Mouse (Mus musculus): ENCODE results near the gene Smarcb1. TPM values are rescaled to one million over a fixed set of nuclear protein-coding genes. Genes with fewer than 3 reads are reported as not detected.
"Not testable (repeated sequence)": the region's sequence is repeated elsewhere in the genome, so short reads cannot be mapped to it uniquely, and the experiment has no call there.

The Smarcb1 gene
- polyA plus RNA-seq, 1 experiment from 2014 or later, result 185 TPM

- ATAC-seq (ENCODE audit: insufficient number of reproducible peaks, low FRiP score, low TSS enrichment, low read depth), result no peak
Observed at GRCm38 (mm10) chr10:75898039-75898564, 23.3 kb downstream of the Smarcb1 start.

GRCm38 (mm10) chr10:75897373-75897772 lies 24.0 kb downstream of the Smarcb1 start:
- Histone ChIP-seq H3K36me3 (peaks cover 73% of the 10 kb centered on the region), H3K4me2 (no peak overlapping the region), H3K4me3 (no peak overlapping the region), H3K9me3 (no peaks in the 10 kb centered on the region), H3K9ac (no peak overlapping the region), H3K4me1 (peaks cover 21% of the 10 kb centered on the region), H3K27me3 (no peaks in the 10 kb centered on the region), H3K27ac (no peak overlapping the region)
- 39% methylated on average over 6 of the region's 6 CpGs for WGBS
- ATAC-seq (ENCODE audit: insufficient number of reproducible peaks, low FRiP score, low TSS enrichment, low read depth), result no peak

More at GRCm38 (mm10) chr10:75898039-75898564, 23.3 kb downstream of the Smarcb1 start:
- H3K4me1 ChIP-seq, result peaks cover 17% of the 10 kb centered on the region
- no peak overlapping the region for H3K9ac ChIP-seq
- peaks cover 80% of the 10 kb centered on the region for H3K36me3 ChIP-seq
- no peak overlapping the region for H3K4me2 ChIP-seq
- no peaks in the 10 kb centered on the region for H3K27me3 ChIP-seq
- H3K9me3 ChIP-seq, result no peaks in the 10 kb centered on the region
- no peak overlapping the region for H3K27ac ChIP-seq
- 78% methylated on average over 6 of the region's 6 CpGs for WGBS
- no peak overlapping the region for H3K4me3 ChIP-seq

GRCm38 (mm10) chr10:75896208-75896607 lies 25.2 kb downstream of the Smarcb1 start:
- Histone ChIP-seq H3K4me2 (no peak overlapping the region), H3K9me3 (no peaks in the 10 kb centered on the region), H3K9ac (no peak overlapping the region), H3K27ac (no peak overlapping the region), H3K36me3 (peaks cover 61% of the 10 kb centered on the region), H3K4me1 (peaks cover 21% of the 10 kb centered on the region), H3K27me3 (no peaks in the 10 kb centered on the region), H3K4me3 (no peak overlapping the region)
- 94% methylated on average over 1 of the region's 1 CpGs for WGBS
- no peak for ATAC-seq (ENCODE audit: insufficient number of reproducible peaks, low FRiP score, low TSS enrichment, low read depth)

GRCm38 (mm10) chr10:75895730-75896129 lies 25.7 kb downstream of the Smarcb1 start:
- Histone ChIP-seq H3K36me3 (peaks cover 57% of the 10 kb centered on the region), H3K9ac (no peak overlapping the region), H3K4me2 (no peak overlapping the region), H3K9me3 (no peaks in the 10 kb centered on the region), H3K27me3 (no peaks in the 10 kb centered on the region), H3K4me1 (peaks cover 21% of the 10 kb centered on the region), H3K4me3 (no peak overlapping the region), H3K27ac (no peak overlapping the region)
- ATAC-seq (ENCODE audit: insufficient number of reproducible peaks, low FRiP score, low TSS enrichment, low read depth), result no peak
- WGBS, result 93% methylated on average over 5 of the region's 5 CpGs

- Histone ChIP-seq H3K9me3 (no peaks in the 10 kb centered on the region), H3K4me1 (peaks cover 26% of the 10 kb centered on the region), H3K36me3 (peaks cover 50% of the 10 kb centered on the region), H3K4me2 (no peak overlapping the region), H3K27ac (no peak overlapping the region), H3K27me3 (no peaks in the 10 kb centered on the region), H3K9ac (no peak overlapping the region), H3K4me3 (no peak overlapping the region)
- 62% methylated on average over 6 of the region's 6 CpGs for WGBS
- ATAC-seq (ENCODE audit: insufficient number of reproducible peaks, low FRiP score, low TSS enrichment, low read depth), result no peak
Observed at GRCm38 (mm10) chr10:75894601-75895000, 26.8 kb downstream of the Smarcb1 start.

- Histone ChIP-seq H3K4me1 (peaks cover 29% of the 10 kb centered on the region), H3K36me3 (peaks cover 42% of the 10 kb centered on the region), H3K9ac (peak within 1 kb of the TSS; percentile 24; the same call in 1 of the 2 replicates), H3K4me2 (peak within 1 kb of the TSS; percentile 95), H3K27ac (no peak within 1 kb of the TSS), H3K27me3 (no peaks in the 10 kb centered on the region), H3K4me3 (peak within 1 kb of the TSS; percentile 45), H3K9me3 (no peaks in the 10 kb centered on the region)
- 1% methylated on average over 51 of the region's 51 CpGs for WGBS
- peak; percentile 97 for ATAC-seq (ENCODE audit: insufficient number of reproducible peaks, low FRiP score, low TSS enrichment, low read depth)
Observed at GRCm38 (mm10) chr10:75893089-75893750, 28.2 kb downstream of the Smarcb1 start, which contains the start of gene Derl3. Gene Derl3 (plus strand): TSS chr10:75893413.

- no peak overlapping the region for H3K4me3 ChIP-seq
Observed at GRCm38 (mm10) chr10:75889406-75890153, 31.8 kb downstream of the Smarcb1 start.

GRCm38 (mm10) chr10:75887504-75887903 lies 33.9 kb downstream of the Smarcb1 start:
- not testable (repeated sequence) for H3K9ac ChIP-seq; ATAC-seq (ENCODE audit: insufficient number of reproducible peaks, low FRiP score, low TSS enrichment, low read depth); H3K27me3 ChIP-seq; H3K9me3 ChIP-seq; H3K27ac ChIP-seq; H3K4me2 ChIP-seq; H3K36me3 ChIP-seq; H3K4me3 ChIP-seq
- peaks cover 15% of the 10 kb centered on the region for H3K4me1 ChIP-seq
- WGBS, result 81% methylated on average over 5 of the region's 5 CpGs

More at GRCm38 (mm10) chr10:75889406-75890153, 31.8 kb downstream of the Smarcb1 start:
- Histone ChIP-seq H3K27ac (no peak overlapping the region), H3K9me3 (no peaks in the 10 kb centered on the region), H3K27me3 (no peaks in the 10 kb centered on the region), H3K4me1 (peaks cover 25% of the 10 kb centered on the region), H3K4me2 (no peak overlapping the region), H3K36me3 (peaks cover 6% of the 10 kb centered on the region; the same call in 1 of the 2 replicates), H3K9ac (no peak overlapping the region)
- WGBS, result 43% methylated on average over 8 of the region's 8 CpGs
- ATAC-seq (ENCODE audit: insufficient number of reproducible peaks, low FRiP score, low TSS enrichment, low read depth), result no peak

GRCm38 (mm10) chr10:75884742-75885141 lies 36.7 kb downstream of the Smarcb1 start:
- Histone ChIP-seq H3K27ac (no peak overlapping the region), H3K36me3 (no peaks in the 10 kb centered on the region), H3K4me1 (peaks cover 12% of the 10 kb centered on the region), H3K9ac (no peak overlapping the region), H3K27me3 (no peaks in the 10 kb centered on the region), H3K4me2 (no peak overlapping the region), H3K4me3 (no peak overlapping the region), H3K9me3 (no peaks in the 10 kb centered on the region)
- no peak for ATAC-seq (ENCODE audit: insufficient number of reproducible peaks, low FRiP score, low TSS enrichment, low read depth)
- WGBS, result 93% methylated on average over 8 of the region's 8 CpGs

GRCm38 (mm10) chr10:75883232-75883552 lies 38.2 kb downstream of the Smarcb1 start:
- peak overlapping the region; percentile 32; the same call in 1 of the 2 replicates for H3K4me2 ChIP-seq
- H3K27ac ChIP-seq, result no peak overlapping the region
- H3K27me3 ChIP-seq, result no peaks in the 10 kb centered on the region
- H3K9me3 ChIP-seq, result no peaks in the 10 kb centered on the region
- ATAC-seq (ENCODE audit: insufficient number of reproducible peaks, low FRiP score, low TSS enrichment, low read depth), result 0 out of 2 replicates have a peak, but pooled peaks have one; percentile 25
- no peak overlapping the region for H3K9ac ChIP-seq
- peaks cover 6% of the 10 kb centered on the region for H3K4me1 ChIP-seq
- H3K4me3 ChIP-seq, result no peak overlapping the region
- no peaks in the 10 kb centered on the region for H3K36me3 ChIP-seq
- under 1% methylated on average over 10 of the region's 10 CpGs for WGBS

GRCm38 (mm10) chr10:75882433-75883231 lies 38.8 kb downstream of the Smarcb1 start:
- no peaks in the 10 kb centered on the region for H3K36me3 ChIP-seq
- H3K4me2 ChIP-seq, result peak overlapping the region; percentile 32; the same call in 1 of the 2 replicates
- H3K4me3 ChIP-seq, result no peak overlapping the region
- H3K9me3 ChIP-seq, result no peaks in the 10 kb centered on the region
- ATAC-seq (ENCODE audit: insufficient number of reproducible peaks, low FRiP score, low TSS enrichment, low read depth), result no peak
- no peak overlapping the region for H3K27ac ChIP-seq
- WGBS, result 8% methylated on average over 15 of the region's 15 CpGs
- H3K4me1 ChIP-seq, result peaks cover 6% of the 10 kb centered on the region
- no peak overlapping the region for H3K9ac ChIP-seq
- H3K27me3 ChIP-seq, result no peaks in the 10 kb centered on the region
